8 mouse cellular contexts compared by ENCODE assay signal in the genomic region with DNA sequence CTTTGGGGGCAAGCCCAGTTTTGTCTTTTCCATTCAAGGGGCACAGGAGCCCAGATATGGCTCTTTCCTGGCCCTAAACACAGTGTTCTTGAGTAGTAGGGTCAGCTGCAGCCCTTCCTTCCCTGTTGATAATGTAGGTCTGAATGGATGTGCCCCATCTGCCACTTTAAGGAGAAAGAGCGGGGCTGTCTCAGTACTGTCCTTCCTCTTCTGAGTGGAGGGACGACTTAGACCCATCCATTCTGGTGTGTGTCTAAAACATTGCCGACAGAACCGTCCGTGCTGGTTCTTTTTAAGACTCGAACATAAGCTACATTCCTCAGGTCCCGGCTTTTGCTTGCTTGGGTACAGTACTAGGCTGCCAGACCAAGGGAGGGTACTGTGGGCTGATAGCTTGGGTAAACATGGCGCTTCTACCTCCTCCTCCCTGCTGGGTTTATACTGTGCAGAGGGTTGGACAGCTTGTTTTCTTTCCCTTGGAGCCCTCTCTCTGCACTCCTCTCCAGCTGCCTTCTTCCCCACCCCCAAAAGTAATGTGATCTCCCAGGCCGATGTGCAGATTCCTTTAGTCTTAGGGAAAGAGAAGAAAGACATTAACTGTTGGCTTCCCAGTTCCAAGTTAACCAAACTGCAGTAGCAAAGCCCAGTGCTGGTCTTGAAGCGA.
A peak's percentile ranks its signal among the peaks of the same experiment; 100 is the strongest.
DNase-seq lines count a peak whose midpoint lies in the region; ATAC-seq and TF ChIP-seq lines count a peak whose summit lies in the region.

No protein-coding gene starts in this region.

- WGBS in forebrain, embryonic 10.5 days: 19% methylated on average over 10 of the region's 10 CpGs
- WGBS in forebrain, postnatal 0 days: 27% methylated on average over 10 of the region's 10 CpGs
- WGBS in forebrain, embryonic 15.5 days: 23% methylated on average over 10 of the region's 10 CpGs

- no peak overlapping the region for H3K4me2 ChIP-seq in forebrain, postnatal 0 days (ENCODE audit: low read depth)
- H3K4me2 ChIP-seq in forebrain, embryonic 15.5 days (replicated peaks): 0 out of 2 replicates have a peak overlapping the region, but pooled peaks have one; percentile 1

- H3K4me1 ChIP-seq in forebrain, embryonic 10.5 days: peaks cover 66% of the 10 kb centered on the region
- H3K4me1 ChIP-seq in forebrain, postnatal 0 days (ENCODE audit: insufficient read depth): no peaks in the 10 kb centered on the region
- peaks cover 8% of the 10 kb centered on the region; the same call in 1 of the 2 replicates for H3K4me1 ChIP-seq in forebrain, embryonic 15.5 days

- ATAC-seq in forebrain, postnatal 0 days: no peak
- ATAC-seq in forebrain, embryonic 15.5 days (replicated peaks): no peak

- TF ChIP-seq CTCF in forebrain, postnatal 0 days (IDR thresholded peaks at IDR 0.05; ENCODE audit: low read depth): no peak

- peak overlapping the region; percentile 34 for H3K4me3 ChIP-seq in forebrain, embryonic 10.5 days
- no peak overlapping the region for H3K4me3 ChIP-seq in forebrain, postnatal 0 days (ENCODE audit: low read depth, low read length)
- H3K4me3 ChIP-seq in forebrain, embryonic 15.5 days: no peak overlapping the region

- DNase-seq in forebrain, embryonic 10.5 days (ENCODE audit: extremely low spot score, low spot score): peak; percentile 42
- no peak for DNase-seq in forebrain, postnatal 0 days
- DNase-seq in ES-CJ7 (ENCODE audit: low read depth, low spot score): peak; percentile 60
- peak; percentile 72 for DNase-seq in kidney, postnatal 10 days
- DNase-seq in skeletal muscle tissue, adult 2 months (ENCODE audit: low read depth, low spot score): peak; percentile 67
- DNase-seq in frontal cortex, postnatal 14 days (ENCODE audit: low spot score in 2 of 2): no peak
- no peak for DNase-seq in cerebellum, adult 18-20 months

- H3K9ac ChIP-seq in forebrain, postnatal 0 days: no peak overlapping the region
- no peak overlapping the region for H3K9ac ChIP-seq in forebrain, embryonic 15.5 days (replicated peaks)

- no peaks in the 10 kb centered on the region for H3K27me3 ChIP-seq in forebrain, embryonic 10.5 days (ENCODE audit: poor library complexity, severe bottlenecking)
- no peaks in the 10 kb centered on the region for H3K27me3 ChIP-seq in forebrain, postnatal 0 days (ENCODE audit: insufficient read depth, low read length)
- H3K27me3 ChIP-seq in forebrain, embryonic 15.5 days: no peaks in the 10 kb centered on the region

- peaks cover 7% of the 10 kb centered on the region; the same call in 1 of the 2 replicates for H3K9me3 ChIP-seq in forebrain, embryonic 10.5 days
- no peaks in the 10 kb centered on the region for H3K9me3 ChIP-seq in forebrain, postnatal 0 days (ENCODE audit: low read length)
- peaks cover 7% of the 10 kb centered on the region; the same call in 1 of the 2 replicates for H3K9me3 ChIP-seq in forebrain, embryonic 15.5 days

- H3K27ac ChIP-seq in forebrain, embryonic 10.5 days: peak overlapping the region; percentile 80
- H3K27ac ChIP-seq in forebrain, postnatal 0 days (ENCODE audit: low read depth, low read length): no peak overlapping the region
- H3K27ac ChIP-seq in forebrain, embryonic 15.5 days (replicated peaks): no peak overlapping the region

- peaks cover 5% of the 10 kb centered on the region; the same call in 1 of the 2 replicates for H3K36me3 ChIP-seq in forebrain, embryonic 10.5 days (replicated peaks)
- H3K36me3 ChIP-seq in forebrain, postnatal 0 days (ENCODE audit: insufficient read depth): no peaks in the 10 kb centered on the region
- H3K36me3 ChIP-seq in forebrain, embryonic 15.5 days: no peaks in the 10 kb centered on the region

Comparison
In these comparisons a context has a peak if more than half of its experiments do, and no peak if none do; other contexts are left out.
1. DNase-seq: peak in forebrain, embryonic 10.5 days (single experiment), ES-CJ7 (single experiment), kidney, postnatal 10 days (single experiment) and skeletal muscle tissue, adult 2 months (single experiment); none in forebrain, postnatal 0 days (single experiment), frontal cortex, postnatal 14 days (0 of 2) and cerebellum, adult 18-20 months (0 of 2).